Mouse (Mus musculus): ENCODE measurements around the gene Rnf215. TPM values are rescaled to one million over a fixed set of nuclear protein-coding genes. Genes with fewer than 3 reads are reported as not detected.

The Rnf215 gene
- total RNA-seq, 2 experiments from 2014 or later: 6.3 to 34.0 TPM

DNA sequence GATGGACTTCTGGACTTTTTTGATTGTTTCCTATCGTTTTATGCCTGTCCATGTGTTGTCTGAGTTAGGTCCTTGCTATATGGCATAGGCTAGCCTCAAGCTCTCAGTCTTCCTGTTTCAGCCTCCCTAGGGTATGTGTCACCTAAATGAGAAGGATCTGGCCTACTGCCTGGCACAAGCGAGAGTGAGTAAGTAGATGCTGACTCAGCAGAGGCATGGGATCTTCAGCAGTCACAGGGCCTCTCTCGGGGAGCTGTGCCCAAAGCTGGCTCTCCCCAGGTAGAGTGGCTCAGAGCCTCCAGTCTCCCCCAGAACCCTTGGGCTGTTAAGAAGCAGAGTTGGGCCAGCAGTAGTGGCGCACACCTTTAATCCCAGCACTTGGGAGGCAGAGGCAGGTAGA lies 7.3 kb downstream of the Rnf215 start:
- ATAC-seq (replicated peaks; ENCODE audit: low FRiP score, poor library complexity, severe bottlenecking): no peak

DNA sequence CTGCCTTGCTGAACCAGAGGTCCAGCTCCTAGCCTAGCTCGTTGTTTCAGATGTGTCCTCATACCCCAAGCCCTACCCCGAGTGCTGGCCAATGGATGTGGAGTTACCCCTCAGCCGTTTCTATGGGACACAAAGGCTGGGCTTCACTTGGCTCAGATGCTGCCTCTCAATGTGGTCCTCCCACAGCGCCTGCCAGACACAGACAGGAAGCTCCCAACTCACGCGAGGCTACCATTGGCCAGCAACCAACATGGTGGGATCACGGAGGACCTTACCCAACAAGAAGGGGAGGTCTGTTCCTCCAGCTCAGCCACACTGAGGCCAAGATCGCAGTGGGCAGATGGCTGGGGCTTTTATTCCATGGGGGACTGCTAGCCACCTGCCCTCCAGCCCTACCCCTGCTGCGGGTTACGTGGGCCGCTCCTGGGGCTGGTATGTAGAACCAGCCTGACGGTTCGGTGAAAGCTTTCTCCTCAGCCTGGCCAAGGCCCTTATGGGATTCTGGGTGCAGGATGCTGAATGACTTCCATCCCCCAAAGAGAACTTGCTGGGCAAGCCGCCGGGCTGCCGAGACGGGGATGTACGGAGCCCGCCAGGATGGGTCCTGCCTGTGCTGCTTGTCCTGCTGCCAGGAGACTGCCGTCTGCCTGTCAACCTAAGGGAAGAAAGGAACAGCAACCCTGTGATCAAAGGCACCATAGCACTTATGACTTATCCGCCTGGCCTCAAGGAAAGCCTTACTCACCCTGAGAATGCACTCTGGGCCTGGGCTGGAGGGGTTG lies 8.5 kb downstream of the Rnf215 start:
- ATAC-seq (replicated peaks; ENCODE audit: low FRiP score, poor library complexity, severe bottlenecking): no peak

DNA sequence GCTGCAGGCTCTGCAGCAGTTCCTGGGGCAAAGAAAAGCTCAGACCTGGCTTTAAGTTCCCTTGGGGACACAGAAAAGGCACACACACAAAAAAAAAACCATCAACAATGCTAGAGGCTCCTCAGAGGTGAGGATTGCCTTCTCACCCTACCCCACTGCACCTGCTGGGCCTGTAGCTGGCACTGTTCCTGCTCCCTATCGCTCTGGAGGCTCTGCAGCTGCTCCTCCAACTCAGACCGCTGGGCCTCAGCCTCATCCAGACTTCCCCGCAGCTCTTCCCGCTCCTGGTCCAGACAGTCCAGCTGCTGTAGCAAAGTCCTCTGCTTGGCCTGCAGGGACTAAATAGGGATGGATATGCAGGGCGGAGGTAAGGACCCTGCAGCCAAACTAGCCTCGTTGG lies 11.4 kb downstream of the Rnf215 start:
- no peak for ATAC-seq (replicated peaks; ENCODE audit: low FRiP score, poor library complexity, severe bottlenecking)

DNA sequence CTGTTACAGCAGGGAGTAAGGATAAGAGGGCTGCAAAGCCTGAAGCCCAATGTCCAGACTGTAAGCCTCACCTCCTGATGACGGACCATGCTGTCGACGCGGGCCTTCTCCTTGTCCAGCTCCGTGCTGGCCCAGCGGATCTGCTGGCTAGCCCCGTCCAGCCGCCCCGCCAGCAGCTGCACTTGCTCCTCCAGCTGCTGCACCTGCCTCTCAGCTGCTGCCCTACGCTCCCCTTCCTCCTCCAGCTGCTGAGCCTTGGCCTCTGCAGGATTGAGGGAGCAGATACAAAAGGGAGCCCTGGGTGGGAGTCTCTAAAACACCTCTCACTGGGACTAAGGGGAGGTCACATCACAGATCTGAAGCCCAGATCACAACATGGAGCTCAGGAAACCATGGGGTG lies 12.1 kb downstream of the Rnf215 start:
- ATAC-seq (replicated peaks; ENCODE audit: low FRiP score, poor library complexity, severe bottlenecking): no peak

DNA sequence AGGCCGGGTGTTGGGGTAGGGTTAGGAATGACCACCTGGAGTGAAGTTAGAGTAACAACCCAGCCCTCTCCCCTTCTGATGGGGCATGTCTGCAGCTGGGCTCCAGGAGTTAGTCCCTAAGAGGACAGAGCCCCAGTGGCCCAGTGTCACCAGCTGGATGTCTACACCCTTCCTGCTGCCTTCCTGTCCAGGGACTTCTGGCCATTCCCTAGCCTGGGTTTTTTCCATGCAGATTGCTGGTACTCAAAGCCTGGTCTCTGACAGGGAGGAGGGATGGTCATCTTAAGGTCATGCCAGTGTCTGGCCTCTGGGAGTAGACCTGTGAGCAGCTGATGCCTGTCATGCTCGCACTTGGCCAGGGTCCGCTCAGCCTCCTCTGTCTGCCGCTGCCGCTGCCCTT lies 13.1 kb downstream of the Rnf215 start:
- no peak for ATAC-seq (replicated peaks; ENCODE audit: low FRiP score, poor library complexity, severe bottlenecking)

DNA sequence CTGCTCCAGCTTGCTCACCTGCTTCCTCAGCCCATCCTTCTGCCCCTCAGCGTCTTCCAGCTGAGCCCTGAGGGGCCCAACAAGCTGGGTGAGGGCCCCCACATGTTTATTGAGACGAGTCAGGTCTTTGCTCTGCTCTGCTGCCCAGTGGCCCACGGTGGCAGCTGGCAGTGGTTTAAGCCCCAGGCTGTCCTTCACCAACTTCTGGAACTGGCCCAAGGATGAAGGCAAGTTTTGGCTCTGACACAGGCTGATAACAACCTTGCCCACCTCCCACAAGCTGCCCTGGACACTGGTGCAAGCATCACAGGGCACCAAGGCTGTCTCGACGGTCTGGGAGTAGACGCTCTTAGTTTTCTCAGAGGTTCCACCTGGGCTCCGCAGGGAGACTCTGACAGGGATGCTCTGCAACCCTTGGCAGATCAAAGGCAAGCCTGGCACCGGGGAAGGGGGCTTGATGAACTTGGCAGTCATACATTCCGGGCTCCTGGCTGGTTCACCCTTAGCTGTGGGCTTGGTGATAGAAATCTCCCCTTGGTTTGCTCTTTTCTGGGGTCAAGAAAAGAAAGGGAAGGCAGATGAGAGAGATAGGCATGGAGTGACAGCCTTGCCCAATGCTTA lies 13.6 kb downstream of the Rnf215 start:
- ATAC-seq (replicated peaks; ENCODE audit: low FRiP score, poor library complexity, severe bottlenecking): no peak

DNA sequence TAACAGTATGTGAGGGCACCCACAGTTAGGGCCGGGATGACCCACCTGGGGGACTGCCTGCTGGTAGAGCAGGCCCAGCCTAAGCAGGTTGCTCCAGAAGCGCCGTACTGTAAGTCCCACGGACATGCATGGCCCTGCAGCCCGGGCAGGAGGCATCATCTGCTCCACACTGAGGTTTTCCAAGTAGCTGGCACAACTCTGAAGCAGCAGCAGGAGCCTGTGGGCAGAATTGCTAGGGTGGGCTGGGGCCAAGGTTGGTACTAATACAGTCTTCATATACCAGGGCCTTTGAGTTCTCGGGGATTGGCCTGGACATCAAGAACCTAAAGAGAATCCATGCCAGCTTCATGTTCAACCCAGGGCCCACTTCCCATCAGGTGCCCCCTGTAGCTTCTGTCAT lies 14.9 kb downstream of the Rnf215 start:
- no peak for ATAC-seq (replicated peaks; ENCODE audit: low FRiP score, poor library complexity, severe bottlenecking)

DNA sequence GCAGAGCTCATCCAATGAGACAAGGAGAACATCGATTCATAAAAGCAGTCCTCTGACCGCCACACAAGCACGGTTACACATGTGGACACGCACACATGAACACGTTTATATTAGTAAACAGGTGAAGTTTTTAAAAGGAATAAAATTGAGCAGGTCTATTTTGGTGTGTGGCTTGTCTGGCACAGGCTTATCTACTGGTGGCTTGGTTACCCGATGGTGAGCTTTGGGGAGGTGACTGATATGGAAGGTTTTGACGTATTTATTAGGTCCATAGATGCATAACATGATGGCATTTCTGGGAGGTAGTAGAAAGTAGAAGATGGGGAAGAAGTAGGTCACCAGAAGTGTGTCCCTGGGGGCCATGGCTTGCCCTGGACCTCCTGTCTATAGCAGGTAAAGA lies 18.7 kb downstream of the Rnf215 start:
- ATAC-seq (replicated peaks; ENCODE audit: low FRiP score, poor library complexity, severe bottlenecking): no peak

DNA sequence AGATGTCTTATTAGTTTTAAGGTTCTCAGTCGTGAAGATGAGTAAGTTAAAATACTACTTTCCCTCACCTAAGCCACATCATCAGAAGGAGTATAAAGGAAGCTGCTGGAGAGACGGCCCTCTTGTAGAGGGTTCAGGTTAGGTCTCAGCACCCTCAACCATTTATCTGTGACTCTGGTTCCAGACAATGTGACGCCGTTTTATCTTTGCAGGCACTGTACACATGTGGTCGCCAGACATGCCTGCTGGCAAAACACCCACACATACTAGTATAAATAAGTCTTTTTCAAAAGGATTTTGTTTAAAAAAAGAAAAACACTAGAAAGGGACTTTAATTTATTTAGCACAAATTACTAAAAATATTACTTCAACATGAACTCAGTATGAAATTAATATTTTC lies 20.6 kb downstream of the Rnf215 start:
- ATAC-seq (replicated peaks; ENCODE audit: low FRiP score, poor library complexity, severe bottlenecking): no peak

DNA sequence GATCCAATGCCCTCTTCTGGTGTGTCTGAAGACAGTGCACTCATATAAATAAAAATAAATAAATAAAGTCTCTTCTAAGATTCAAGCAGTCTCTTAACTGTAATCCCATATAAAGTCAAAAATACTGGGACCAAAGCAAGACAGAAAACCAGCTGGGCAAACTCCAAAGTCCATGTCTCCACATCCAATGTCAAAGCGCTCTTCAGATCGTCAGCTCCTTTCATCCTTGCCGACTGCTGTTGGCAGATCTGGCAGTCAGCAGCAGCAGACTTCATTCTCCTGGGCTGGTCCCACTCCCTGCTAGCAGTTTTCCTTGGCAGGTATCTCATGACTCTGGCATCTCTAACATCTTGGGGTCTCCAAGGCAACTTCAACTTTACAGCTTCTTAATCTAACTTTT lies 23.7 kb downstream of the Rnf215 start:
- ATAC-seq (replicated peaks; ENCODE audit: low FRiP score, poor library complexity, severe bottlenecking): no peak

DNA sequence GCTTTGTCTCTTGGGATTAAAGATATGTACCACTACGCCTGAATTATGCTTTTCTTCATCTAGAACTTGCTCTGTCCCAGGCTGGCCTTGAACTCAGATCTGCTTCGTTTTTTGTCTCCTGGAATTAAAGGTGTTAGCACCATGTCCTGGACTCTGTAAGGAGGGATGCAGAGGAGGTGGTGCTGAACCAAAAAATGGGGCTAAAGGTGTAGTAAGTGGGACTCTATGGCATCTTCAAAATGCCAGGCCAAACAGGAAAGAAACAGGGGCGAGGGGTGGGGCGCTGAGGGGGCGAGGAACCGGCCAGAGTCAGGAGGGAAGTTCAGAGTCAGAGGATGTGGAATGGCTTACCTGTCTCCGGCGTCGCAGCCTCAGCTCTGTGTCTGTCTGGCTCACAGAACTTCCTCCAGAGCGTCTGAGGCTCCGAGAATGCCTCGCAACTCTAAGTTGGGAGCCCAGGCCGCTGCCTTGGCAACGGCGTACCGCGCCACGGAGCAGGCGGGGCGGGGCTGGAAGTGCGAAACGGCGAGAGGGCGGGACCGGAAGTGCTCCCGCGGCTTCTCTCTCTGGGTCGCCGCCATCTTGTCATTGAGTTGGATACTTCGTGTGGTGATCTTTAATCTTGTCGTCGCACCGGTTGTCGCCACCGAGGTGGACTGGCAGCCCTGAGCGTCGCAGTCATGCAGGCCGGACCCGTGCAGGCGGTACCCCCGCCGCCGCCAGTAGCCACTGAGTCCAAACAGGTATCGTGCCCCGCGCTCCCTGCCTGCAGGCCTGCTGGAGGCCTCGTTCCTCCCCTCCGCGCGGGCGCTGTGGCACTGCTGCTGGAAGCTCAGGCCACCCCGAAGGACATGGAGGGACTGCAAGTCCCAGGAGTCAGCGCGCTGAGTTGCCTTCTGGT lies 25.1 kb downstream of the Rnf215 start, which contains the start of the genes Ccdc157 and Sf3a1:
Ccdc157 (minus strand) TSS at position 486 of the 901 bp plus-strand sequence.
Sf3a1 (plus strand) TSS at position 543 of the 901 bp plus-strand sequence.
- peak; percentile 99 for ATAC-seq (replicated peaks; ENCODE audit: low FRiP score, poor library complexity, severe bottlenecking)

DNA sequence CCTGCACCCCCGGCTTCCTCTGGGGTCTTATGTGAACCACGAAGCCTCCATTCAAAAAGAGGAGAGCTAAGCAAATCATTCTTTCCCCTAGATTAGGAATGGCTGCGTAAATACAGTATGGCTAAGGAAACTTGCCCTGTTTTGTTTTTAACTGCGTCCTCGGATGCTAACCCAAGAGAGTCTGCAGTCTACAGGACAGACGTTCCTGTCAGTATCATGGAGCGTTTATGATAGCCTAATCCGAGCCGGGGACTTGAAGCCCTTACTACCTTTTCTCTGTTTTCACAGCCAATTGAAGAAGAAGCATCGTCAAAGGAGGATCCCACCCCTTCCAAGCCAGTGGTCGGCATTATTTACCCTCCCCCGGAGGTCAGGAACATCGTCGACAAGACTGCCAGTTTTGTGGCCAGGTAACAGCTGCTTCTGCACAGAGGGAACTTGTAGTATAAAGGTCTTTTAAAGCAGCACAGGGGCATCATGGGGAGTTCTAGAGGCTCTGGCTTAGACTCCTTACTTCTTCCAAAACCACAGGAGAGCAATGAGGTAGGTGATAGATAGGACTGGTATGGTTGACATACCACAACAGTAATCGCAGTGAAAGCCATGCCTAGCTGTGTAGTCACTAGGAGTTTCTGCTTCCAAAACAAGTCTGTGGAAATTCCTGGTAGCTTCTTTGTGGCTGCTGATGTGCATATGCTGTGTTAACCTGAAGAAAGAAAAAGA lies 25.9 kb downstream of the Rnf215 start:
- no peak for ATAC-seq (replicated peaks; ENCODE audit: low FRiP score, poor library complexity, severe bottlenecking)

DNA sequence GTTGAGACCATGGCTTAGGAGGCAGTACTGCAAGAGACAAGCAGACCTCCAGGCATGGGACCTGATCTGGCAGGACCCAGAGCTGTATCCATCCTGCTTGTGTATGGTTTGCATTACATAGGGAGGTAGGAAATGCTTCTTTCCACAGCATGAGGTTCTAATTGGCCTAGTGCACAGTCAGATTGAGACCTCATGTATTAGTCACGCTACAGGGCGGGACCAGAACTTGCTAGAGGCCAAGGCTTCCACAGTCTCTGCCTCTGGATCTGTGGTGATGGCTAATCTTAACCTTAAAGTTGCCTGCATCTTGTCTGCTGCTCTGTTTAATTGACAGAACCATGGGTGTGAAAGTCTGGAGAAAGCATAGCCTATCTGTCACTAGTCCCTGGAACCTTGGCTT lies 29.7 kb downstream of the Rnf215 start:
- ATAC-seq (replicated peaks; ENCODE audit: low FRiP score, poor library complexity, severe bottlenecking): no peak

DNA sequence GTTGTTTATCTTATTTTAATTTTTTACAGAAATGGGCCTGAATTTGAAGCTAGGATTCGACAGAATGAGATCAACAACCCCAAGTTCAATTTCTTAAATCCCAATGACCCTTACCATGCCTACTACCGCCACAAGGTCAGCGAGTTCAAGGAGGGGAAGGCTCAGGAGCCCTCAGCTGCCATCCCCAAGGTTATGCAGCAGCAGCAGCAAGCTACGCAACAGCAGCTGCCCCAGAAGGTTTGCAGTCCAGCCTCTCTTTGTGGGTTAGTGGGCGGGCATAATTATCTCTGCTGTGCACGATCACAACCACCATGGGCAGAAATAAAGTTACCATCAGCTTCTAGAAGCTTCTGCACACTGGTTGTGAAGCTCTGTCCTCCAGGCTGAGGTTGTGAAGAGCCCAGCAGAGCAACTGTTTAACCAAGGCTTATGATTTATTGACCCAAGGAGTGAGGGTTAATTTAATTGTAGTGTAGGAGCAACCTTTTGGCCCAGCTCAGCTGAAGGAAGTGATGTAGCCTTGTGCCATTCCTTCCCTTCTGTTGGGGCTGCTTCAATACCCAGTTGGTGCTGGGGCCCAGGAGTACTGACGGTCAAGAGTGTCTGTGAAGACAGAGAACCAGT lies 31.6 kb downstream of the Rnf215 start:
- no peak for ATAC-seq (replicated peaks; ENCODE audit: low FRiP score, poor library complexity, severe bottlenecking)

DNA sequence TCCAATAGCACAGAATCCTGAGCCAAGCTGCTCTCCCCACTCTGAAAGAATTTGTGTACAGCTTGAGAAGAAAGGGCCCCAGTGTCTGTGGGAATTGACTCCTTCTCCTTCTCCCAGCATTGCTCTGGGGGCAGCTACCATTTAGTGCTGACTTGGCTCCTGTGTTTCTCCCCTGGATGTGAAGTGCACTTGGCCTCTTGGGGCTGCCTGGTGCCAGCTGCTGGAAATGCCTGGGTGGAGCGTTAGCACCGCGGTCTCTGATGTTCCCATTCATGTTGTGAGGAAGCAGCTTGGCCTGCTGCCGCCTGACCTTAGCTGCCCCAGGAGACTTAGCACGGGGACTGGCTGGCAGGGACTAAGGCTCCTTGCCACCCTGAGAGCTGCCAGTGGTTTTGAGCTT lies 39.6 kb downstream of the Rnf215 start:
- no peak for ATAC-seq (replicated peaks; ENCODE audit: low FRiP score, poor library complexity, severe bottlenecking)

DNA sequence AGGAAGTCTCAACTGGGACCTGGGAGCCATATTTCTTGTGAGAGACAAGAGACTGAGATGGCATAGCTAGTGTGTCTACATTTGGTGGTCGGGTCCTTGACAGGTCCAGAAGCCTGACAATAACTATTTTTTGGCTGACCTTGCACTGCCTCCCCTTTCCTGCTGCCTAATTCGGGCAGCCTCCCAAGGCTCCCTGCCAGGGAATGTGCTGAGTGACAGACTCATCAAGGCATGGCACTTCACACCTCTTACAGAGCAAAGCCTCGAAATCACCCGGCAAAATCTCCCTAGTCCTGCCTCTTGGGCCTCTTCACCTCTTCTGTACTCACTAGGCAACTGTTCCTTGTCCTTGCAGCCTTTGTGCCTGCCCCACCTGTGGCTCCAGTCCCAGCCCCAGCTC lies 42.7 kb downstream of the Rnf215 start:
- ATAC-seq (replicated peaks; ENCODE audit: low FRiP score, poor library complexity, severe bottlenecking): no peak

DNA sequence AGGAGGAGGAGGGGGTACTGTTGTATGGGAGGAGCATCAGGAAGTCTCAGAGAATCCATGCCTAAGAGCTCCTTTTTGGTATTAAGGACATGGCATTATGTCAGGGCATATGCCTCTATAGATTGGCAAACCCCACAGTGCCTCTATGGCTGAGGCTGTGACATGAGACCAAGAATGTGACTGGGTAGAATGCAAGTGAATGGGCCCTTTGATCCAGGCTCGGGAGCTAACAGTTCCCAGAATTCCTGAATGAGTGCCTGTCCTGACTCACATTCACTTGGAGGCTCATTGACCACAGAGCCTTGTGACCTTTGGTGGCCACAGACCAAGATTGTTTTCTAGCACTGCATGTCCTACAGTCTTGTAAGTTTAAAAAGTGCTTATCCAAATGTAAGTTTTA lies 47.1 kb downstream of the Rnf215 start:
- ATAC-seq (replicated peaks; ENCODE audit: low FRiP score, poor library complexity, severe bottlenecking): no peak

DNA sequence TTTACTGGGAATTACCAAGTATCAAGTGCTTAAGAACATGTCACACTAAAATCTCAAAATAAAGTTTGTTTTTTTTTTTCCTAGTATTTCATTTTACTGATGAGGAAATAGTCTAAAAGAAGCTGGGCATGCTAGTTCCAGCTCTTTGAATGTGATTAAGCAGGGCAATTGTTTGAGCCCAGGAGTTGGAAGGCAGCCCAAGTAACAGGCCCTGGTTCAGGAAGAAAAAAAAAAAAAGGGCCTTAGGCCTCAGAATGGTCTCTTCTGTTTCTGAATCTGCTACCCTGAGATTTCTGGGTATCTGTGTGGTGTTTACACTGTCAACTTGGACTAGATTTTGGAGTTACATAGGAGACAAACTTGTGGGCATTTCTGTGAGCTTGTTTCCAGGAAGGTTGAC lies 48.5 kb downstream of the Rnf215 start:
- ATAC-seq (replicated peaks; ENCODE audit: low FRiP score, poor library complexity, severe bottlenecking): no peak

DNA sequence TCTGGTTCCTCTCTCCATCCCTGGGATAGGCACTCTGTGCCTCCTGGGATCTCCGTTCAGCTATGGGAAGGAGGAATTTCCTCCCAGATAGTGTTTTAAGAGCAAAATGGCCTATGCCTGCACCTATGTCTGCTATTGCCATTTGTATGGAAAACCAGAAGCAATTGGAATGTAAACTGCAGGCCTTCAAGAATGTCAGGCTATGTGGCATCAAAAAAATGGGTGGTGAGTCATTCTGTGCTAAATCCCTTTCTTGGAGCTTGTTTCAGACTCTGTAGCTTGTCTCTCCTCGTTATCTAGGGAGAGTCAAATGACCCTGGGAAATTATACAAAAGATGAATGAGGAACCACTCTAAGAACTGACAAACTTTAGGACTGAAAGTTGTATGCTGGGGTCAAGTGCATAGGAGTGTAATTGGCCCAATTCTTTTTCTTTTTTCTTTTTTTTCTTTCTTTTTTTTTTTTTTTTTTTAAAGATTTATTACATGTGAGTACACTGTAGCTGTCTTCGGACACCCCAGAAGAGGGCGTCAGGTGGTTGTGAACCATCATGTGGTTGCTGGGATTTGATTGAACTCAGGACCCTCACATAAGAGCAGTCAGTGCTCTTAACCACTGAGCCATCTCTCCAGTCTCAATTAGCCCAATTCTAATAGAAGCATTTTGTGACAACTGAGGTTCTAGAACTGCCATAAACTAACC lies 49.4 kb downstream of the Rnf215 start:
- ATAC-seq (replicated peaks; ENCODE audit: low FRiP score, poor library complexity, severe bottlenecking): no peak

Data from erythroid progenitor cell, adult 5-6 weeks (primary cell).